ENCODE assay signal across 15 mouse cellular contexts in the genomic region with DNA sequence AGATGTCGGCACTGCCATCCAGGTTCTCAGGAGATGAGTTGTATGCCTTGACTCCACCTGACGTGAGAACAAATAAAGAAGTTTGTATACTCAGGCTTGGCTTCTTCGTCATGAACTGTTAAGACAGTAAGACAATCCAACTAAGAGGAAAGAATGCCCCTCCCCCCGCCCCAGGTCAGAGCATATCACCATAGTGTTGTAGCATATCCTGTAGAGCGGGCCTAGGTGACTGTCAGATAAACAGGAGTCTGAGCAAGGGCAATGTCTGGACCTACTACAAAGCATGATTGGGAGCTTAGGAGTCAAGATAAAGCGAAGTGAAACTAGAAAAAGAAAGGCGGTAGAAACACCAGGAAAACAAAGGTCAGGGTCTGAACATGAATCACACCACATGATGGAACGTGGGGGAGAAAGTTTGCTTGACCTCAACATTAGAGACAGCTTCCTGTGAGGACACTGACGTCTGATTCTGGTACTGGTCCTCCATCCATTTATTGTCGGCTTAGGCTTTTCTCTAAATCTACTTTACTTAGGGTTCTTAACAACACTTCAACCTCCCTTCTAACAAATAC.
DNase-seq lines count a peak whose midpoint lies in the region; ATAC-seq and TF ChIP-seq lines count a peak whose summit lies in the region.
"Had no signal": no experiment of that assay in that cellular context is flagged by ENCODE, and none has a peak within 500 bp of the region (broad histone marks: within the 10 kb centered on the region; RNA-seq: fewer than 3 reads in every experiment).

No protein-coding gene starts in this region.

- H3K27me3 ChIP-seq in liver, embryonic 14.5 days (ENCODE audit: control insufficient read depth, insufficient read depth, low read length) = no peaks in the 10 kb centered on the region
- H3K27me3 ChIP-seq: megakaryocyte, embryonic 14.5 days; stomach, embryonic 15.5 days had no signal

- H3K9ac ChIP-seq in liver, embryonic 14.5 days (replicated peaks) = no peak overlapping the region
- H3K9ac ChIP-seq: hindbrain, embryonic 14.5 days; lung, embryonic 14.5 days; stomach, embryonic 15.5 days had no signal

- peak; percentile 37 for DNase-seq in adrenal gland, postnatal 14 days
- DNase-seq in adrenal gland, postnatal 10 days = no peak
- peak; percentile 37 for DNase-seq in 416B (ENCODE audit: low read depth)
- DNase-seq in liver, embryonic 14.5 days (ENCODE audit: low read depth in 3 of 3, low spot score in 3 of 3) = no peak
- no peak for DNase-seq in layer of hippocampus, adult 11-12 months (ENCODE audit: low spot score)
- DNase-seq in cerebellum, adult 11-12 months = no peak
- DNase-seq: cerebellum, adult 2 months; lung, embryonic 14.5 days had no signal

- no peak overlapping the region for H3K27ac ChIP-seq in liver, embryonic 14.5 days
- H3K27ac ChIP-seq: forebrain, embryonic 10.5 days; hindbrain, embryonic 14.5 days; layer of hippocampus, adult 2 months; left cerebral cortex, adult 2 months; stomach, embryonic 15.5 days had no signal

- TF ChIP-seq CTCF in liver, embryonic 14.5 days (IDR thresholded peaks at IDR 0.05; ENCODE audit: low read depth) = no peak

- H3K9me3 ChIP-seq in liver, embryonic 14.5 days (ENCODE audit: control insufficient read depth, low read length) = no peaks in the 10 kb centered on the region
- H3K9me3 ChIP-seq: forebrain, embryonic 10.5 days; megakaryocyte, embryonic 14.5 days; stomach, embryonic 15.5 days had no signal

- ATAC-seq in activated CD4-positive, CD25-positive, alpha-beta regulatory T cell, adult 4 months = peak; percentile 20
- ATAC-seq in liver, embryonic 14.5 days (ENCODE audit: insufficient read depth) = peak; percentile 65; the same call in 1 of the 2 replicates

- peaks cover 4 to 23% of the 10 kb centered on the region in 2 experiments; a peak in 3 of 4 replicates for H3K4me1 ChIP-seq in liver, embryonic 14.5 days (replicated peaks; ENCODE audit: control insufficient read depth in 2 of 2, insufficient read depth in 2 of 2, low read length in 1 of 2)

- TF ChIP-seq EP300 in liver, embryonic 14.5 days (IDR thresholded peaks at IDR 0.05; ENCODE audit: low read depth) = no peak; the same call in 1 of the 2 replicates

- H3K4me2 ChIP-seq in liver, embryonic 14.5 days (ENCODE audit: low read depth) = no peak overlapping the region
- H3K4me2 ChIP-seq: hindbrain, embryonic 14.5 days; lung, embryonic 14.5 days; stomach, embryonic 15.5 days had no signal

- H3K36me3 ChIP-seq in liver, embryonic 14.5 days (replicated peaks; ENCODE audit: control insufficient read depth, insufficient read depth, low read depth) = no peaks in the 10 kb centered on the region
- H3K36me3 ChIP-seq: stomach, embryonic 15.5 days had no signal

- H3K4me3 ChIP-seq in liver, embryonic 14.5 days (ENCODE audit: insufficient read depth in 1 of 2, low read depth in 2 of 2, low read length in 2 of 2) = no peak overlapping the region
- H3K4me3 ChIP-seq: forebrain, embryonic 10.5 days; layer of hippocampus, adult 2 months; left cerebral cortex, adult 2 months; megakaryocyte, embryonic 14.5 days; stomach, embryonic 15.5 days had no signal

- 27% methylated on average over 10 of the region's 10 CpGs for WGBS in liver, embryonic 14.5 days (ENCODE audit: insufficient replicate concordance)

Comparison
In these comparisons a context has a peak if more than half of its experiments do, and no peak if none do; other contexts are left out.
1. DNase-seq: peak in adrenal gland, postnatal 14 days (single experiment) and 416B (single experiment); none in adrenal gland, postnatal 10 days (single experiment), liver, embryonic 14.5 days (0 of 3), layer of hippocampus, adult 11-12 months (single experiment) and cerebellum, adult 11-12 months (single experiment).